Mouse (Mus musculus): Measurements from ENCODE around the gene Zfp51. TPM values are rescaled to one million over a fixed set of nuclear protein-coding genes. Genes with fewer than 3 reads are reported as not detected.
"Not testable (repeated sequence)": the region's sequence is repeated elsewhere in the genome, so short reads cannot be mapped to it uniquely, and the experiment has no call there.

The Zfp51 gene
- 1 to 10 TPM; 5.2 to 5.4 TPM for total RNA-seq (2021)
- long read RNA-seq, experiment 1, transcript Zfp51-201 (5 exons, 2,574 nt), result major isoform, 7 of 8 reads
- long read RNA-seq, experiment 1, partial matches to known transcripts, result 1 of 8 reads
- long read RNA-seq, experiment 1, other reads (novel, unspliced or antisense), result 0 of 8 reads
- long read RNA-seq, experiment 2, transcript Zfp51-201 (5 exons, 2,574 nt), result major isoform, 10 of 16 reads
- long read RNA-seq, experiment 2, partial matches to known transcripts, result 2 of 16 reads
- long read RNA-seq, experiment 2, other reads (novel, unspliced or antisense), result 4 of 16 reads

DNA sequence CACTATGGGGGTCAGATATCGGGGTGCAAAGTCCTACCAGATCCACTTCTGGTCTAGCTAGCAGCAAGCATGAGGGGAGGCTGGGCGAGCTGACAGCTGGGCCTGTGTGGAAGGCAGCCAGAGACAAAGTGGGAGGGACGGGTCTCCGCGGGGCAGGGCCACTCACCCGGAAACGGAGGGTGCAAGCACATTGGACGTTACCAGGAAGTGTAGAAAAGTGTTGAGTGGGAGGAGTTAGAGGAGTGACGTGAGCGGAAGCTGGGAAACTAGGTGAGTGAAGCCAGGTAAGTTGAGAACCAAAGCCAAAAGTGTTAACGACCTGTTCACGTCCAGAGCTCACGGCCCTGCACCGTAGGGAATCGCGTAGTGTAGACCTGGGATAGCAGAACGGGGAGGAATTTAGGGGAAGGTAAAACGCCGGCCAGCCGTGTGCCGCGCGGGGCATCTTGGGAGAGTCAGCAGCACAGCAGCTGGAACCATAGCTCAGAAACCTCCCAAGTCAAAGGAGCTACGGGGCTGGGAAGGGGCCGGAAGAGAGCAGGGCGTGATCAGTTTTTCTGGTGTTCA lies at the start of gene Zfp51:
TSS of gene Zfp51 (plus strand) at position 237 of the 567 bp plus-strand sequence.
- DNase-seq, result peak; percentile 94

DNA sequence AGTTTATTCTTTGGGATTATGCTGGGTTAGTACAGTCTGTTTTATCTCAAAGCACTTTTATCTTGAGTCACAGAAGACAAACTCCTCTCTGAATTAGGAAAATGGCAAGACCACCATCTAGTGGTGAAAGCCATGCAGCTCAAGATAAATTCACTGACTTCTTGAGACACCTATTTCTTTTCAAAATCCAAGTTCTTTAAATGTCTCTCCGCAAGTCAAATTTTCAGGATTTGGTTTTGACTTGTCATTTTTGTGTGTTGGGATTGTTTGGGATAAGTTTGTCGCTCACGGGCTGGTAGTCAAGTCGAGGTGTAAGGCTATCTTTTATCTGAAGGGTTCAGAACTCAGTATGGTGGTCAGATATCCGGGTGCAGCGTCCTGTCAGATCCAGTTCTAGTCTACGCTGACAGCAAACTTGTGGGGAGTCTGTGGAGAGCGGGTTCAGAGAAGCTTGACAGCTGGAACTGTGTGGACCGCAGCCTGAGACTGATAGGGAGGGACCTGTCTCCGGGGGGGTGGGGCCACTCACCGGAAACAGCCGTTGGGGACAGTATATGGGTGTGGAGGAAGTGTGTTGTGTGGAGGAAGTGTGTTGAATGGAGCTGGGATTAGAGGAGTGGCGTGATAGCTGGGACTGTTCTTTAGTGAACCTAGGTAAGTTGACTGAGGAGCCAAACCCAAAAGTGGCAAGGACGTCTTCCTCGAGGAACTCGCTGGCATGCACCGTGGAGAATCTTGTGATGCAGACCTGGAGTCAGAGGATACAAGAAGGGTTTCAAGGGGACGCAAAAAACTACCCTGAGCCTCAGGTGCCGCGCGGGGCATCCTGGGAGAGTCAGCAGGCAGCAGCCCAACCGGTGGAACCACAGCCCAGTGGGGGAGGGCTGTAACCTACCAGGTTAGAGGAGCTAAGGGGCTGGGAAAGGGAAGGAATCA lies 27.2 kb upstream of the Zfp51 start, which contains the start of gene Zfp54:
TSS of gene Zfp54 (plus strand) at position 564 of the 936 bp plus-strand sequence.
- DNase-seq, result peak; percentile 75

DNA sequence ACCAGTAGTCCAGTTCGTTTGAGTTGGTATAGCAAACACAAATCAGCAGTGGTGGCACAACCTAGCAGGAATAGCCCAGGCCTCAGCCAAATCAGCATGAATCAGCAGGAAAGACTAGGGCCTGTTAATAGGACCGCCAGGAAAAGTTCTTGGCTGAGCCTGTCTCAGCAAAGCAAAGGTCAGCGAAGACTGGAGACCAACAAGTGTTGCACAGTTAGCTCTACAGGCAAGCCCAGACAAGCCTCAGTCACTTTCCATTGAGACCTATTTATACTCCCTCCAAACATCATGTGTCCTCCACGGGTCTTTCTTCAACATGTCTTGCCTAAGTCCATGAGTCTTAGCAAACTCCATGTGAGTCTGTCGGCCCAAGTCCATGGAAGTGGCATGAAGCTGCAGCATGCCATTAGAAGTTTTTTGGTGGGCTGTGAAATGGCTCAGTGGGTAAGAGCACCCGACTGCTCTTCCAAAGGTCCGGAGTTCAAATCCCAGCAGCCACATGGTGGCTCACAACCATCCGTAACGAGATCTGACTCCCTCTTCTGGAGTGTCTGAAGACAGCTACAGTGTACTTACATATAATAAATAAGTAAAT lies 11.3 kb upstream of the Zfp51 start:
- DNase-seq, result not testable (repeated sequence)

DNA sequence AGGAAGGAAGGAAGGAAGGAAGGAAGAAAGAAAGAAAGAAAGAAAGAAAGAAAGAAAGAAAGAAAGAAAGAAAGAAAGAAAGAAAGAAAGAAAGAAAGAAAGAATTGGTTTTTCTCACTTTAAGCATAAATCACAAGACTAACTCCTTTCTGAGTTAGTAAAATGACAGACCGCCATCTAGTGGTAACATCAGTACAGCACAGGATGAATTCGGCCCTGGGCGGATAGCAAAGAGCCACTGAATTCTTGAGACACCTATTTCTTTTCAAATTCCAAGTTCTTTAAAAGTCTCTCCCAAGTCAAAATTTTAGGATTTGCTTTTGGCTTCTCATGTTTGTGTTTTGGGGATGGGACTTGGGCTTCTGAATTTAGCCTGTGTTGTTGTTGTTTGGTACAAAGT lies 505 bp upstream of the Zfp51 start:
- peak; percentile 49 for DNase-seq

DNA sequence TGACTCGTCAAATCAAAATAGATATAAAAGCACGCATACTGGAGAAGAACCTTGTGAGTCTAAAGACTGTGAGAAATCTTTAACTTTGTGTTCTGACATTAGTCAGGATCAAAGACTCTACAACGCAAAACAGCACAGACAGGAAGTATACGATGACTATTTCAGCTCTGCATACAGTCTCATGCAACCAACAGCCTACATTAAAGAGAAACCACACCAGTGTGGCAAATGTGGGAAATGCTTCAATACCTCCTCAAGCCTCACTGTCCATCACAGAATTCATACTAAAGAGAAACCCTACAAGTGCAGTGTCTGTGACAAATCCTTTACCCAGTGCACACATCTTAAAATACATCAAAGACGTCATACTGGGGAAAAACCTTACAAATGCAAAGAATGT lies 13.4 kb downstream of the Zfp51 start:
- DNase-seq, result no peak

DNA sequence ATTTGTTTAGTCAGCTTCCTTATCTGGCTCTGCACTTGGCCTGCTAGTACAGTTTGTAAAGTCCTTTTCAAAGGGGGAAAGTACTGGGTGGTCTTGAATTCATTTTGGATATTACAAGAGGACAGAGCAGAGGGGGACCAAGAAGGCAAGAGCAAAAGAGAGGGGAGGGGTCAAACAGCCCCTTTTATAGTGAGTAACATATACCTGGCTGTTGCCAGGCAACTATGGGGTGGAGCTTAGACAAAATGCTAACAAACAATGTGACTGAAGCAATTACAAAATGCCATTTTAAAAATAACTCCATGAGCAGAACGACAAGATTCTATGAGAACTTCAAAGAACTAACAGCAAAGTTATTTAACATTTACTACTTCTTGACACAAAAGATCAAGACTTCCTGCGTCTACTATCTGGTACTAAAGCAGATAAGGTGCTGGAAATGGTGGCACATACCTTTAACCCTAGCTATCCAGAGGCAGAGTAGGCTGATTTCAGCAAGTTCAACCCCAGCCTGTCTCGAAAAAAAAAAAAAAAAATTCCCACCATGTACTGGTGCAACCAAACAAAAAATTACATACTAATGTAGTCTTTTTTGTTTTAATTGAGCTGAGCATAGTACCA lies 22.0 kb downstream of the Zfp51 start:
- no peak for DNase-seq

DNA sequence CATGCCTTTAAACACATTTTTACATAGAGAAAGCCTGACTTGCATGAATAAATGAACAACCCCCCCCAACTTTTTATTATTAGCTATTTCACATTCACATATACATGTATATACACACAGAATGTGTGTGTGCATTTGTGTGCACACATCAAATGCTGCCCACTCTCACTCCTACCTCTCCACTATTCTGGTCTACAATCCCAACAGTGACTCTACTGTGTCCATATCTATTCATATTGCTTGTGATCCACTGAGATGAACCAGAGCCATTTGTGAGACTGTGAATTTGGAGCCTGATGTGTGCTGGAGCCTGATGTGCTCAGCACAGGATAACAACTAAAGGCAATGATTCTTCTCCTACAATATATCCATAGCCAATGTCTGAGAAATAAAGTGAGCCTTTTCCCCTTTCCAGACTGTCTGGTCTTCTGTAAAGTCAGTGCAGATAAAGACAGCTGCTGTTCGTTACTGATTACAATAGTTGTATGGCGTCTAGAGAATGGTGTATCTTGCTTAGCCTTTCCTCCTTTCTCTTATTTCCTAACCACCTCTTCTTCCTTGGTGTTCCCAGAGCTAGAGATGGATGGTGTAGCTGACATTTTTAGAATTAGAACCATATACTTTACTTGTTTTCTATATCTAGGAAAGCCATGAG lies 22.6 kb downstream of the Zfp51 start:
- DNase-seq, result no peak

DNA sequence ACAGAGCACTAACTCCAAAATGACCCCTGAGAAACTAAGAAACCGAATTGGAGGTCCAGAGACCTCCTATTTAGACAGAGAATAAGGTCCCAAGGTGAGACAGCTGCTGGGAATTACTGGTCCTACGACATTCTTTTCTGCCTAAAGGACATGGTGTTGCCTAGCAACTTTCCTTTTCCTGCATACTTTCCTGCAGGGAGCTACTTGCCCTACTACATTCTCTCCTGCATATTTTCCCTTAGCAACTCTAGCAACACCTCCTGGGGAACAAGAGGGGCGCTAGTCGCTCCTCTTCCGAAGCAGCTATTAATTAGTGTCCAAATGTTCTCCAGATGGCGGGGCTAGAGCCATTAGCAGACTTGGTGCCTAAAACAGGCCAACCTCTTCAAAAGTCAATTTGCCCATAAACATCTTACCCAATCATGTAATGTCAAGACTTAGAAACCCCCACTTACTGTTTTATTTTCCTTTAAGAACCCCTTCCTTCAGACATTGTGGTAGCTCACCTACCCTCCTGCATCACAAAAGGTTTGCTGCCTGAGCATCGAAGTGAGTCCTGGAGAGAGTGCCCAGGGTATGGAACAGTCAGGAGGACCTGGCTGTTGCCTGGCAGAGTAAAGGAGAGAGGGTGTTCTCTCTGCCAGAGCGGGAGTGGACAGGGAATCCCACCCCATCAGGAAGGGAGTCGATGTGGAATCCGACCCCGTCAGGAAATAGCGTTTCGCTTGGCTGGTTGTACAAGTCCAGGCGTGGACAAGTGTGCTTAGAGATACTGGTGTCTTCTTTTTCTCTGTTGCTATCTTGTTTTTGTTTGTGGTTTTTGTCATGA lies 23.4 kb downstream of the Zfp51 start:
- no peak for DNase-seq

DNA sequence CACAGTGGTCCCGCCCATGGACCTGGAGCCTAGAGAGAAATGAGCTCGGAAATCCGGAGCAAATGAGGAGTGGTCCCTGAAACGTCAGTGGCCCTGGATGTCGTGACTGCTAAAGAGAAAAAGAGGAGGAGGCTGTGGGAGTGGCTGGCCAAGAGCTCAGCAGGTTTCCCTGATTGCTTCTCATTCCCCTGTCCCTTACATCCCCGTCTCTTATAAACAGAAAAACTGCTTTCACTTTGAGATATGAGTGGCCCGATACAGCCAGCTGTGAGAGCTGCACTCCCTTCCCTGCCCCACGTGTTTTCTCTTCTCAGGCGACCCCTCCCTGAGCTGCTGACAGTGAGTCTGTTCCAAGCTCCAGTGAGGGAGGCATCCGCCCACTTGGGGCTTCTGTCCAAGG lies 24.6 kb downstream of the Zfp51 start:
- not testable (repeated sequence) for DNase-seq

DNA sequence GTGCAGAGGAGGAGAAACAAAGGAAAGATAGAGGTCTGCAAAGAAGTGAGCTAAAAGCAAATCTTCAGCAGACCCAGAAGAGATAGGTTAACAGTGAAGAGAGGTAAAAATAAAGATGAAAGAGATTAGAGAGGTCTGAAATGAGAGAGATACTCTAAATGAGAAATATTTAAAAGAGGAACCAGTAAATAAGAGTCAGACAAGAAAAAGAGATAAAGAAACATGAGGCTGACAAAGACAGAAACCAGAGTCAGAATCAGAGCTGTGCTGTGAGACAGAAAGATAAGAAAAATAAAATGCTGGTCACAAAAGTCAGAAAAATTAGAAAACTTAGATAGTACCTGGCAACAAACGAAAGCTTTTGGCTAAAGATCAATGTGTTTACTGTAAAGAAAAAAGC lies 25.1 kb downstream of the Zfp51 start:
- DNase-seq, result not testable (repeated sequence)

DNA sequence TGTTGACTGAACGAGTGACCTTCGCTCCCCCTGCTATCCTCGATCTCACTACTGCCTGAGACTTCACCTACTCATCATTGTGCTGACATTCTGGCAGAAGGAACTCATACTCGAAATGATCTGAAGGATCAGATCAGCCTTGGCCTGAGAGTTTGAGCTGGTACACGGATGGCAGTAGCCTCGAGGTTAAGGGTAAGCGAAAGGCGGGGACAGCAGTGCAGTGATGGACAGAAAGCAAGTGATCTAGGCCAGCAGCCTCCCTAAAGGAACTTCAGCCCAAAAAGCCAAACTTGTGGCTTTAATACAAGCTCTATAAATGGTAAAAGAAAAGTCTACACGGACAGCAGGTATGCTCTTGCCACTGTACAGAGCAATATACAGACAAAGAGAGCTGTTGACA lies 26.2 kb downstream of the Zfp51 start:
- not testable (repeated sequence) for DNase-seq

DNA sequence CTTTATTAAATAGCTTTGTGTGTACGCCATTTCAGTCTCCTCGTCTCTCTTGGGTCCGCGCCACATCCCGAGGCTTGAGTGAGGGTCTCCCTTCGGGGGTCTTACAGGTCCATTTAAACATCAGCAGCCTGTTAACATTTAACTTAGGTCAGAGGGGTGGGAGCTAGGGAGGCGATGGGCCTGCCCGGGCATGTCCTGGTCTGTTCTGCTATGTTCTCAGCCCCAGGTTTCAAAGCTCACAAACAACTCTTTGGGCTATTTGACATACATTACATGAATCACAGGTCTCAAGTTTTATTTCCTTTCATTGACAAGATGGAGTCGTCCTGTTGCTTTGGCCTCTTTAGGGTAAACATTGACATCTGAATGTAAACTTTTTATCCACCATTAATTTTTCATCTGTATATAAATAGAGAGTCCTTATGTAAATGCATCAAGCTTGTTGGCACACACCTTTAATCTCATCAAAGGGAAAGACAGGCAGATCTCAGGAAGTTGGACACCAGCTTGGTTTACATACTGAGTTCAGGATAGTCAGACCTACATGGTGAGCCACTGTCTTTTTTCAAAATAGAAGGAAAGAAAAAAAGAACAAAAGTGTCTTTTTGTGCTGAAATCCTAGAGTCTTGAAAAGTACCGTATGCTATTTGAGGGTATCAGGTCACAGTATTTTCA lies 28.1 kb downstream of the Zfp51 start:
- not testable (repeated sequence) for DNase-seq

DNA sequence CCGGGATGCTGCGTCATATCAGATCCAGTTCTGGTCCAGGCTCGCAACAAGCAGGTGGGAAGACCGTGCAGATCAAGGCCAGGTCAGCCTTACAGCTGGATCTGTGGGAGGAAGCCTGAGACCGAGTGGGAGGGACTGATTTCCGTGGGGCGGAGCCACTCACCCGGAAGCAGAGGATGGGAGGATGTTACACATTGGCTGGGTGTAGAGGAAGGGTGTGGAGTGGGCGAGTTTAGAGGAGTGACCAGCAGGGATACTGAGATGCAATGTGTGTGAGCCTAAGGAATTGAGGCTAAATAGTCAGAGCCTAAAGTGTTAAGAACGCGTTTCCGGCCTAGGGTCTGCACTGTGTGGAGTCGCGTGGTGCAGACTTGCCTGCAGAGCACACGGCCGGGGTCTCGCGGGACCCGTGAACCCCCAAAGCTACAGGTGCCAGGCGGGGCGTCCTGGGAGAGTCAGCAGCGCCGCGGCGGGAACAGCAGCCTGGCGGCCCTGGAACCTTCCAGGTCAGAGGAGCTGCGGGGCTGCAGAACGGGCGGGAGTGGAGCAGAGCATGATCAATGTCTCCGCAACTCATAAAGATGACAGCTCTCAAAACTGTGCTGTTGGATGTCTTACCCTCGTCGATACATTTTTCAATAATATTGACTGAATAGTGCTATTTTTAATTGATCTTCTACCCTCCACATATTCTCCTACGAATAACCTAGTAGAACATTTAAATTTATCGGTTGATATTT lies 38.8 kb downstream of the Zfp51 start, which contains the start of gene Zfp53:
TSS of gene Zfp53 (plus strand) at position 239 of the 740 bp plus-strand sequence.
- DNase-seq, result peak; percentile 88

DNA sequence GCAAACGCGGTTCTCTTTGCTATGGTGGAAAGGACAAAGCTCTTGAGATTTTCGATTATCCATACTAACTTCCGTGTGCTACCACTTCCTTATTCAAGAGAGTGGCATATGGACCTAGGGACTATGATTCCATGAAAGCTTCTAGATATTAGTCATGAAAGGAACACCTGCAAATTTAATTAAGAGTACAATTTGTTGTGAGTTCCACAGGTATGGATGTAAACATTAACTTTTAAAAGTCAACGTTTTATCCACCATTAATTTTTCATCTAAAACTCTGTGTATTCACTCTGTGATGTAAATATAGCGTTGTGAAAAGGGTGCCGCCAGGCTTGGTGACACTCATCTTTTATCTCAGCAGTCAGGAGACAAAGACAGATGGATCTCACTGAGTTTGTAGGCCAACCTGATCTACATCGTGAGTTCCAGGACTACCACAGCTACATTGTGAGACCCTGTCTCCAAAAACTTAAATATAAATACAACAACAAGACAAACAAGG lies 39.4 kb downstream of the Zfp51 start:
- no peak for DNase-seq

DNA sequence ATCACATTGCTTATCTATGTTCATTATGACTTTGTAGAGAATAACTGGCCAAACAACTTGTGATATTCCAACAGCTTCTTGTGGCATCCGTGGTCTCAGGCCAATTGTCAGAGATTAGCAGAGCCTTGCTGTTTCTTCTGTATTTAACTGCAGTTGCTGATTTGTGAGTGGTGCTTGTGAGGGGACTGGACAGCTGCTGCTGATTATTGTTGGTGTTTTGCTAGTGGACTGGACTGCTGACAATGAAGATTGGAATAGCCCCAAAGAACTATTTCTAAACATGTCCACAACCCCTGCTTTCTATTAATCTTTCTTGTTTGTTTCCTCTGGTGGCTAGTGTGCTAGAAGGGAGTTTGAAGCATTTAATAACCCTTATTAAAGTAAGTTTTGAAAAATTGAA lies 51.2 kb downstream of the Zfp51 start:
- DNase-seq, result no peak

DNA sequence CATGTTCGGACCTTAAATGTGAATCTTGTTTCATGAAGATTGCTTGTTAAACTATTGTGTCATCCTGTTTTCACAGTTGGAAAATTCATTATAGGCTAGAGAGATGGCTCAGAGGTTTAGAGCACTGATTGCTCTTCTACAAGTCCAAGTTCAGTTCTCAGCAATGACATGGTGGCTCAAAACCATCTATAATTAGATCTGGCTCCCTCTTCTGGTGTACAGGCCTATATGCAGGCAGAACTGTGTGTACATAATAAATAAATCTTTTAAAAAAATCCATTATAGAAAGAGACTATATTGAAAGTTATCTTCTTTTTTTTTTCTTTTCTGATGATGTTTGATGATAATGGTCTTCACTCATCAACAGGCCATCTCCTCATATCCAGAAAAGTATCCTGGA lies 54.4 kb downstream of the Zfp51 start:
- DNase-seq, result no peak

DNA sequence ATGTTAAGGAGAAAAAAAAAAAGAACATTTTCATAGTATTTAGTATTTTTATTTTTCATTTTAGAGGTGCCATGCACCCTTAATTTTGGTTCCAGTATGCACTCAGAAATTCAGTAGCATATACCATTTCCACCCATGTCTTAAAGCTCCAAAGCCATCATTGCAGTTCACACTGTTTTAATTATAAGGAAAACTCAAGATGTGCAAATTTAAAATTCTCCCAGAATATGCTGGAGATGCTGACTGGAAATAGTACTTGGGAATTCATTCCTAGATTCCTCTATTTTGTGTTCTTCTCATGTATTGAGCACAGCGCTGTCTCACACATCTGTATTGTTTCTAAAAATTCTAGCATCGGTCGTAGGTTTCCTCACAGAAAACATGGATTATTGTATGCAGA lies 56.1 kb downstream of the Zfp51 start:
- DNase-seq, result no peak

DNA sequence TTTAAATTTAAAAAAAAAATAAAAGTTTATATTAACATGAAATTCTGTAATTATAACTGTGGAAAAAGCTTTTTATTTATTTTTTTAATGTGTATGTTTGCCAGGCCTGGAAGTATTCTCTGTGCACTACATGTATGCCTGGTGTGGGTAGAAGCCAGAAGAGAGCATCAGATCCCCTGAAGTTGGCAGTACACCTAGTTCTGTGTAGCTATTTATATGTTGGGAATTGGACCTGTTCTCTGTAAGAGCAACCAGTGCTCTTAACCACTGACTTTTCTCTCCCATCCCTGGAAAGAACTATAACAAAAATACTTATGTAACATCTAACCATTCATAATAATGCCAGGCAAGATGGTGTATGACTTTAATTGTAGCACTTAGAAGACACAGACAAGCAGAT lies 59.6 kb downstream of the Zfp51 start:
- DNase-seq, result no peak
